Mouse (Mus musculus) adrenal gland, adult 10 weeks (tissue): ENCODE data around the gene Rassf1. TPM values are rescaled to one million over a fixed set of nuclear protein-coding genes. Genes with fewer than 3 reads are reported as not detected.

Source experiments
- polyA plus RNA-seq: library from polyadenylated mRNA; stranded (reverse); fragments of 350-450 nt; fragmentation: Illumina TruSeq; extraction: RNeasy Lipid Tissue Mini Kit (QIAGEN cat#74804); gene quantifications from one replicate; pipeline ENCODE4 v1.2.3, GENCODE M21; 2014; ENCODE audit warnings: low read depth, low replicate concordance

Gene Rassf1
- polyA plus RNA-seq = 8.9 TPM

GRCm38 (mm10) chr9:107551117-107551889 lies at the start of gene Rassf1:
Gene Rassf1 (plus strand): TSS chr9:107551555.

GRCm38 (mm10) chr9:107533791-107534407 lies 17.5 kb upstream of the Rassf1 start, which contains the start of gene Tmem115:
Gene Tmem115 (plus strand): TSS chr9:107533945.

GRCm38 (mm10) chr9:107541474-107542351 lies 9.6 kb upstream of the Rassf1 start, which contains the start of the genes Cyb561d2 and Nprl2:
Gene Cyb561d2 (minus strand): TSS chr9:107542193.
Gene Nprl2 (plus strand): TSS chr9:107542226.

GRCm38 (mm10) chr9:107547026-107547425 lies 4.3 kb upstream of the Rassf1 start, which contains the start of gene Zmynd10:
Gene Zmynd10 (plus strand): TSS chr9:107547298.

GRCm38 (mm10) chr9:107563029-107563581 lies 11.8 kb downstream of the Rassf1 start, which contains the start of gene Tusc2:
Gene Tusc2 (plus strand): TSS chr9:107563255.

GRCm38 (mm10) chr9:107567702-107568319 lies 16.5 kb downstream of the Rassf1 start, which contains the start of gene Hyal2:
Gene Hyal2 (plus strand): TSS chr9:107567945.

GRCm38 (mm10) chr9:107576357-107577107 lies 25.2 kb downstream of the Rassf1 start, which contains the start of gene Hyal1:
Gene Hyal1 (plus strand): TSS chr9:107576927.

GRCm38 (mm10) chr9:107578587-107578986 lies 27.2 kb downstream of the Rassf1 start, which contains the start of gene Naa80:
Gene Naa80 (plus strand): TSS chr9:107578887.

GRCm38 (mm10) chr9:107580501-107581317 lies 29.4 kb downstream of the Rassf1 start, which contains the start of gene Hyal3:
Gene Hyal3 (plus strand): TSS chr9:107580818.

GRCm38 (mm10) chr9:107586974-107587832 lies 35.8 kb downstream of the Rassf1 start, which contains the start of gene Ifrd2:
Gene Ifrd2 (plus strand): TSS chr9:107587642.

GRCm38 (mm10) chr9:107608741-107609432 lies 57.5 kb downstream of the Rassf1 start, which contains the start of gene Sema3b:
Gene Sema3b (minus strand): TSS chr9:107609229.

Other genes with a start within 250 kb of the Rassf1 start
- 2.3 TPM for gene Hemk1, start 213.2 kb upstream of the Rassf1 start, polyA plus RNA-seq
- not detected for gene 6430571L13Rik, start 211.0 kb upstream of the Rassf1 start, polyA plus RNA-seq
- 0.76 TPM for gene Cacna2d2, start 151.9 kb upstream of the Rassf1 start, polyA plus RNA-seq
- 0.23 TPM for gene Tmem115, start 17.6 kb upstream of the Rassf1 start, polyA plus RNA-seq
- 4.6 TPM for gene Cyb561d2, start 9.4 kb upstream of the Rassf1 start, polyA plus RNA-seq
- gene Nprl2, start 9.3 kb upstream of the Rassf1 start, polyA plus RNA-seq = 1.8 TPM
- gene Zmynd10, start 4.3 kb upstream of the Rassf1 start, polyA plus RNA-seq = not detected
- 30.0 TPM for gene Tusc2, start 11.7 kb downstream of the Rassf1 start, polyA plus RNA-seq
- gene Hyal2, start 16.4 kb downstream of the Rassf1 start, polyA plus RNA-seq = 0.76 TPM
- 3.5 TPM for gene Hyal1, start 25.4 kb downstream of the Rassf1 start, polyA plus RNA-seq
- gene Naa80, start 27.3 kb downstream of the Rassf1 start, polyA plus RNA-seq = 2.7 TPM
- gene Hyal3, start 29.3 kb downstream of the Rassf1 start, polyA plus RNA-seq = not detected
- 21.9 TPM for gene Ifrd2, start 36.1 kb downstream of the Rassf1 start, polyA plus RNA-seq
- gene Sema3b, start 57.7 kb downstream of the Rassf1 start, polyA plus RNA-seq = 0.70 TPM
- gene Gnai2, start 83.8 kb downstream of the Rassf1 start, polyA plus RNA-seq = 34.5 TPM
- not detected for gene Slc38a3, start 118.0 kb downstream of the Rassf1 start, polyA plus RNA-seq
- gene Gnat1, start 128.2 kb downstream of the Rassf1 start, polyA plus RNA-seq = not detected
- 0.87 TPM for gene Sema3f, start 158.9 kb downstream of the Rassf1 start, polyA plus RNA-seq
- gene Rbm5, start 219.4 kb downstream of the Rassf1 start, polyA plus RNA-seq = 169 TPM